Mouse (Mus musculus): ENCODE data around the gene Khdc1a. TPM values are rescaled to one million over a fixed set of nuclear protein-coding genes. Genes with fewer than 3 reads are reported as not detected.
"Not testable (repeated sequence)": the region's sequence is repeated elsewhere in the genome, so short reads cannot be mapped to it uniquely, and the experiment has no call there.

Gene Khdc1a
- not detected for total RNA-seq (2021)
- long read RNA-seq, experiment 1 = 0 reads
- long read RNA-seq, experiment 2 = 0 reads

DNA sequence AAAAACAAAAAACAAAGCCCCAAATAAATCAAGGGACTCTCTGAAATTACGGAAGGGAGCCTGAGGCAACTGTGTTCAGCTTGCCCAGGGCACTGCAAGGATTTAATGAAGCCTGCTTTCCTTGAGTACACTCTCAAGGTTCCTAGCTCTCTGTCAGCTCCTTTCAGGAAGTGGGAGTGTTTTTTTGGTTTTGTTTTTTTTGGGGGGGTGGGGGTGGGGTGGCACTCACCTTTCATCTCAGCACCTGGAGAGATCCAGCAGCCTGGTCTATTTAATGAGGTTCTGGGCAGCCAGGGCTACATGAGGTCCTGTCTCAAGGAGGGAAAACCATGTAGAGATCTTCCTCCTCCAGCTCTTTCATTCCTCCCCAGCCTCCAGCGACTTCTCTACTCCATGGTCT, at the start of gene Khdc1a:
Gene Khdc1a (plus strand): TSS at position 301 of the 400 bp plus-strand sequence.
- DNase-seq (ENCODE audit: low spot score in 2 of 2) = no peak

GRCm38 (mm10) chr1:21299826-21300225, 49.6 kb upstream of the Khdc1a start:
- DNase-seq (ENCODE audit: low spot score in 2 of 2) = no peak

DNA sequence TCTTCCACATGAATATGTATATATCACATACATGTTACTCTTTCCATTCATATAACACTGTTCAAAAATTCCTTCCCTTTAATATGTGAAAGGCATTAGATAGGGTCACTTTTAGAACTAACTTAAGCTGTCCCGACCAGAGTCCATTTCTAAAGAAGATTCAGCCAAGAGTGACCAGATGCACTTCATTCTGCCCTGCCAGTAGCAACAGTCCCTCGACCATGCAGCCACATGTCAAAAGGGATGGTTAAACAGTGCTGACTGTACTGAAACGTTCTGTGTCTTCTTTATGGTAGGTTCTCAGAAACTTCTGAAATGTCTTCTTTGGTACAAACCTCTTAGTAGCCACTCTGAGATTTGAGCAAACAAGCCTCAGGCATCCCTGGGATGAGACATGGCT, 47.8 kb upstream of the Khdc1a start:
- DNase-seq (ENCODE audit: low spot score in 2 of 2) = no peak

DNA sequence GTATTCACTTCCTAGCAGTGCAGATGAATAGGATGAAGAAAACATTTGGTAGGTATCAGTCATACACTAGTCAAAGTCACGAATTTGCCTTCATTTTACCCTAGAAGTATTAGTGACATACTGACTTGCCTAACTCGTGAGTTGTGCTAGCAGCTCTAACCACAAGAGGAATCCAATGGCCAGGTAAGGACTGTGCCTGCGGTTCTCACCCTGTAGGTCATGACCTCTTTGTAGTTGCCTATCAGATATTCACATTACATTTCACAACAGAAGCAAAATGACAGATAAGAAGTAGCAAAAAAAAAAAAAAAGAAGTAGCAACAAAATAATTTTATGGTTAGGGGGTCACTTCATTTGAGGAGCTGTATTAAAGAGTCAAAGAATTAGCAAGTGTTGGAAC, 45.3 kb upstream of the Khdc1a start:
- DNase-seq (ENCODE audit: low spot score in 2 of 2) = no peak

DNA sequence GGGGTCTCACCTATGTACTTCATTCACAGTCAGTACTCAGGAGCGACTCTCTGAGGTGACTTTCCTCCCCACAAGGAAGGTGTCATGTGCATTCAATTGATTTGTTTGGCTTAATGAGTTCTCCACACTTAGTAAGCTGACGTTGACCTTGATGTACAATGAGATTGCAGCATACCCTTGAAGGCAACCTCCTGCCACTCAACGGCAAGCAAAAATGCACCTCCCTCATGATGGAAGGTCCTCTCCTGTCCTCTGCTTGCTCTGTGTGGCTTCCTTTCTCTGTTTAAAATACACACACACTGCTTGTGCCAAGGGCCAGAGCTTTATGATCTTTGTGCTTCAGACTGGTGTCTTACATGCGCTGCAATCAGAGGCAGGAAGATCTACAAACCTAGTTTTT, 44.8 kb upstream of the Khdc1a start:
- DNase-seq (ENCODE audit: low spot score in 2 of 2) = no peak

- no peak for DNase-seq (ENCODE audit: low spot score in 2 of 2)
Measured at GRCm38 (mm10) chr1:21305443-21305842, 44.0 kb upstream of the Khdc1a start.

DNA sequence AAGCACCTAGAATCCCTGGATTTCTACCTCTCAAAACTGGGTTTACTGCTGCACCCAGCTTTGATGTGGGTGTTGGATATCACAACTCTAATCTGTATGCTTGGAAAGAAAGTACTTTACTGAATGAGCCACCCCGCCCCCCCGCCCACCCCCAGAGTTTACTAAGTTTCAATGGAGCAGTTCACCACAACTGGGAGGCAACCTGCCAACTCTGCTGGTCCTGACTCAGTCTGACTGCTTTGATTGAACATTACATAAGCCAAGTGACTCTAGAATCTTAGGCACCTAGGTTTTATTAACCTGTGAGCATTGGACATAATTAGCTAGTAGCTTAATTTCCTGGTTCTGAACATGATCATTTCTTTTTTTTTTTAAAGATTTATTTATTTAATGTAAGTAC, 35.1 kb upstream of the Khdc1a start:
- DNase-seq (ENCODE audit: low spot score in 2 of 2) = no peak

DNA sequence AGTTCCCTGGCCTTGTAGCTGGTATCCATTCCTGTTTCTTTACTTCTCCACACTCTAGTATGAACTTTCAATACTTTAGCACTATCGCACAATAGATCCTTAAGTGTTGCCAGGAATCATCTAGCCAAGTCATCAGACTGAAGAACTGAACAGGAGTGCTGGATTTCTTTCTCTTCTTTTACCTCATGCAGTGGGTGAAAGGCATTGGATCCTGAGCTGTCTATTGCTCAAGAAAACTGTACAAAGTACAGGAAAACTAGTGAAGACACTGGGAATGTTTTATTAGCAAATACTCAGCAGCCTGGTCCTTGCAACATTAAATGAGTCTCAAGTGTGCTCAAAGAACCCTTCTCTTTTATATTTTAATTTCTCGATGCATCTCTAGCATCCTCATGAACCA, 33.7 kb upstream of the Khdc1a start:
- DNase-seq (ENCODE audit: low spot score in 2 of 2) = no peak

DNA sequence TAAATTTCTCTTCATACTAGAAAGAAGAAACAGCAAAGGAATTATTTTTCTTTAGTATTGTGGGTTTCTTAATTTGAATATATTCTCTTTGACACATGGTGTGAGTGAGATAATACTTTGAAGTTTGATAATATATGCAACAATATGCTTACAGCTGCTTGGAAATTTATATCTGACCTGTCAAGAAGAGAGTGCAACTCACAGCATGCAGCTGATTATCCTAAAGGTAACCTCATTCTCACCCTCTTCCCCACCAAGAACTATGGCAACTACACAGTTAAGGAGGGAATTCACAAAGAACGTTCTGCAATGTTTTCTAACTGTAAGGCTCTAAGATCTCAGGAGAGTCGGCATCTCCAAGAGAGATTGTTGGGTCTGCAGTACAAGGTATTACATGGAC, 33.1 kb upstream of the Khdc1a start:
- no peak for DNase-seq (ENCODE audit: low spot score in 2 of 2)

GRCm38 (mm10) chr1:21318202-21318601, 31.2 kb upstream of the Khdc1a start:
- no peak for DNase-seq (ENCODE audit: low spot score in 2 of 2)

DNA sequence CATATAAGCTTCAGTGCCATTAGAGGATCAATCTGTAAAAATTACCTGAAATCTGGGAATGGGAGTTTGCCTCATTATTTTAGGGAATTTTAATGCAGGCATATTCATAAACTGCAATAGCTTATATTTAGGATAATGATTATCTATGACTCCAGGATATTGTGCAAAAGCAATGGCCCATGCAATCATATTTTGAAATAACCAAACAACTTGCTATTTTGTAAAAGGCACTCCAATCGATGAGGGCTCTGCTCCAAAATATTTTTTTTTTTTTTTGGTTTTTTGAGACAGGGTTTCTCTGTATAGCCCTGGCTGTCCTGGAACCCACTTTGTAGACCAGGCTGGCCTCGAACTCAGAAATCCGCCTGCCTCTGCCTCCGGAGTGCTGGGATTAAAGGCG, 29.2 kb upstream of the Khdc1a start:
- DNase-seq (ENCODE audit: low spot score in 2 of 2) = not testable (repeated sequence)

DNA sequence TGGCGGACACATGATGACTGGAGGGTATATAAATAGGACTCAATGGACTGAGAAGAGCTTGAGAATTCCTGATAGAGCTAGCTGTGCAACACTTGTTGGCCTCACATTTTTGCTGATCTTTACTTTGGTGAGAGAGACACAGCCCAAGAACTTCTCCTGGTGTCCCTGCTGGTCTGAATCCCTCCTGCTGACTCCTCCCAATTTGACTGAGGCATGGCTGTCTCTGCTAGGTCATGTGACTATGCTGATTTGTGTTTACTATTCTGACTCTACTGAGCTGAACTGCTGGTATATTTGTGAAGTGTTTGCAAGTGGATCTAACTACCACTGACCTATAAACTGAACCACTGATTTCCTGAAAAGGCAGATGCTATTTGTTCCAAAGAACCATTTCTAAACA, 27.8 kb upstream of the Khdc1a start:
- no peak for DNase-seq (ENCODE audit: low spot score in 2 of 2)

DNA sequence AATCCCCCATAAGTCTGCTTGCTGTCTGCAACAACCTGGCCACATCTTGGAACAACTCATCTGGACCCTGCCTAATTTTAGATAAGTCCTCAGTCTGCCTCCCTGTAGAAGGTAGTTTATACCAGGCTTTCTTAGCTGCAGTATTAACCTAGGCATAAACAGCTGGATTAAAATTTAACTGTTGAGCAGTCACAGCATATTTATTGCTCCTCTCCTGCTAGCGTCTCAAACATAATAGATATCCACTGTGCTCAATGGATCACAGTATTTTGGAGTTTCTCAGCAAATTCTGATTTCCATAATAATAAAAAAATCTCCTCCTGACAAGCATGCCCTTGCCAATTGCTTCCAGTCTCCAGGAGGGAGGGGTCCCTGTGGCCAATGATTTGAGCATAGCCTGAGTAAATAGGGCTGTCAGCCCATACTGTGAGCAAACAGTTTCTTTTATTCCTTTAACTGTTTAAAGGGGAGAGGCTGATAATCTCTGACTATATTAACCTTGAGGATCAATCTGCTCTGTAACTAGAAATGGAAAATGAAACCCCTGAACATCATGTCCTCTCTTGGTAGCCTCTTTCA, 25.4 kb upstream of the Khdc1a start:
- no peak for DNase-seq (ENCODE audit: low spot score in 2 of 2)

DNA sequence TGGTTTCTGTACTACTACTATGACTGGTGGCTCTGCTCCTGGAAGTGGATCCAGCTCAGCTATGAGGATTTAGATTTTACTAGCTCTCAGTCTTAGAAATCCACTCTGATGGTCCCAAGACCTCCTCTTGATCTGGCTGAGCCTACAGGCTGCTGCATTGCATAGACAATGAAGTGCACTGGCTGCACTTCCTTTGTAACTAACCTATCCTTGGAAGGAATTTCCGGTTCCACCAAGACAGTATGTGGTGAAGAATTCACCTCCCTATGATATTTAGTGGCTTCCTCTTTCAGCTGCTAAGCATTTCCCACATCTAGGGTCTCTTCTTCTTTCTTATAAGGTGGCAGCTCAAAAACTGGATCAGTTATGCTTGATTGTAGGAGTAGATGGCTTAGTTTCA, 24.8 kb upstream of the Khdc1a start:
- DNase-seq (ENCODE audit: low spot score in 2 of 2) = no peak

DNA sequence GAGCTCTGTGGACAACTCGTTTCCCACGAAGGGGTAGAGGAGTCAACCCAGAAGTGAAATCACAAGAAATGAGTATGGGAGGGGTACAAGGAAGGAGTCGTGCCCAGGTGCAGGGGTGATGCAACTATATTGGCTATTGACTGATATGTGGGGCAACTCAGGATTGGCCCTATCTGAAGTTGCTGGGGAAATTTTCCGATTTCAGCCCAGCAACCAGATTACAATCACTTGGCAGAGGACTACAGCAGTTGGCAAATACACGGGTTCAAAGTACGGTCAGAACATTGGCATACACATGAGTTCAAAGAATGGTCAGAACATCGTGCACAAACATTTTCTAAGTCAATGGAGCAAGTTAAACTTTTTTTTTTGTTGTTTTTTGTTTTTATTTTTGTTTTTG, 22.7 kb upstream of the Khdc1a start:
- no peak for DNase-seq (ENCODE audit: low spot score in 2 of 2)

DNA sequence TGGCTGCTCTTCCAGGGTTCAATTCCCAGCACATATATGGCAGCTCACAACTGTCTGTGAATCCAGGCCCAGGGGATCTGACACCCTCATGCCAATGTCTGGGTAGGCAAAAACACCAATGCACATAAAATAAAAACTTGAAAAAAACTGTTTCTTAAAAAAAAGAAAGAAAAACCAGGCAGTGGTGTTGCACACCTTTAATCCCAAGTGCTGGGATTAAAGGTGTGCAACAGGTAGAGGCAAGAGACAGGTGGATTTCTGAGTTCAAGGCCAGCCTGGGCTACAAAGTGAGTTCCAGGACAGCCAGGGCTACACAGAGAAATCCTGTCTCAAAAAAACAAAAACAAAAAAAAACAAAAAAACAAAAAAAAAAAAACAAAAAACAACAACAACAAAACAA, 18.3 kb upstream of the Khdc1a start:
- DNase-seq (ENCODE audit: low spot score in 2 of 2) = not testable (repeated sequence)

GRCm38 (mm10) chr1:21333222-21333973, 16.0 kb upstream of the Khdc1a start:
- DNase-seq (ENCODE audit: low spot score in 2 of 2) = no peak

- DNase-seq (ENCODE audit: low spot score in 2 of 2) = no peak
Measured at GRCm38 (mm10) chr1:21335836-21336235, 13.6 kb upstream of the Khdc1a start.

DNA sequence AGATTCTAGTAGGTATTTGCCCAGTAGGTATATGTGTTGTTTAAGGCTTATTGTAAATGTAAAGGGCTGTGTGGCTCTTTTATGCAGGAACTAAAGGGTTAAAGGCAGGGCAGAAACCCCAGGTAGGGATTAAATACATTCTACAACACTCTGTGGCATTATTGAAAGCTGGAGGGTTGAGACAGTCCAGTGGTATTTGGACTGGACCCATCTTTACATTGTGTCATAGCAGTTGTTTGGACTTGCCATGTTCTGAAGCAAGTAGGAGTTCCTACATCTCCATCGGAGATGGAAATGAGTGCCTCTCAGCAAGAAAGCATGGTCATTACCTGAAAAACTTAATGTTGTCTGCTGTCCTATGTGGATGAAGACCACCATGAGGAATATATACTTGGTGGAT, 8.7 kb upstream of the Khdc1a start:
- DNase-seq (ENCODE audit: low spot score in 2 of 2) = no peak

DNA sequence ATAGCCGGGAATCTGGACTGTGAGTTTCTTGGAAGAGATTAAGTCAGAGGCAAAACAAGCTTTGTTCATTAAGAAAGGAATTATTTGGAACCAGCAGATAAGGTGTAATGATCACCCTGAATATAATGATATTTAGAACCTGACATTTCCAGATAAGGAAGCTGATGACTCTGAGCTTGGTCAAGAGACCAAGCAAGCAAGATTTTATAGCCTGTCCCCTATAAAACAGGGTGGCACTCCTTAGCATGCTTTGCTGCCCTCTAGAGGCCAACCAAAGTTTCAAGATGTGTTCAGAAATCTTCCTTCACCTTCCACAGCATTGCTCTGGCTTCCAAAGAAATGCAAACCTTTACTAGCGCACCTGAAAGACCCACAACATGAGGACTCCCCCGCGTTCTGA, 5.2 kb upstream of the Khdc1a start:
- peak; percentile 40 to 44 for DNase-seq (ENCODE audit: low spot score in 2 of 2)

- not testable (repeated sequence) for DNase-seq (ENCODE audit: low spot score in 2 of 2)
Measured at GRCm38 (mm10) chr1:21344752-21345151, 4.7 kb upstream of the Khdc1a start.

GRCm38 (mm10) chr1:21368031-21368430, 18.6 kb downstream of the Khdc1a start, which contains the start of gene Khdc1c:
Gene Khdc1c (plus strand): TSS chr1:21368331.
- not testable (repeated sequence) for DNase-seq (ENCODE audit: low spot score in 2 of 2)

- DNase-seq (ENCODE audit: low spot score in 2 of 2) = no peak
Measured at GRCm38 (mm10) chr1:21383256-21383655, 33.8 kb downstream of the Khdc1a start, which contains the start of gene Khdc1b. Gene Khdc1b (plus strand): TSS chr1:21383556.

Data from adrenal gland, adult 18-20 months (tissue).